Mouse (Mus musculus) spleen, adult 2 months (tissue): ENCODE measurements at regions not wholly inside any gene's neighbourhood (a gene's known extent, or its start where the extent isn't known, plus 50 kb on each side); places are given as distances from the start of the nearest gene placed in this dataset.
"Not testable (repeated sequence)": the region's sequence is repeated elsewhere in the genome, so short reads cannot be mapped to it uniquely, and the experiment has no call there.

ENCODE experiments used
- DNase-seq, 2 experiments: peaks; one replicate each; pipeline versions ENCODE4 v3.0.0 to v3.0.0-alpha.2; 2012 to 2021; ENCODE audit warnings: low spot score in 2 of 2, low read depth in 1 of 2
- H3K27ac ChIP-seq: fragments of 200-500 bp; 2 replicates; pipeline ENCODE4 v1.5.1; 2012; ENCODE audit warnings: low read length, inconsistent platforms; ENCODE audit not compliant: insufficient read depth
- H3K27me3 ChIP-seq: fragments of 200-500 bp; 2 replicates; pipeline ENCODE4 v1.6.1; 2012; ENCODE audit warnings: mild to moderate bottlenecking, moderate library complexity, low read length, inconsistent platforms; ENCODE audit not compliant: control insufficient read depth, insufficient read depth
- H3K36me3 ChIP-seq: fragments of 200-500 bp; 2 replicates; pipeline ENCODE4 v1.6.1; 2012; ENCODE audit warnings: mild to moderate bottlenecking, low read length, inconsistent platforms; ENCODE audit not compliant: control insufficient read depth, insufficient read depth
- H3K4me1 ChIP-seq: fragments of 200-500 bp; 2 replicates; pipeline ENCODE4 v1.6.1; 2011; ENCODE audit warnings: inconsistent platforms; ENCODE audit not compliant: control insufficient read depth, insufficient read depth, insufficient read length
- H3K4me3 ChIP-seq: fragments of 200-500 bp; 2 replicates; pipeline ENCODE4 v1.5.1; 2011; ENCODE audit warnings: mild to moderate bottlenecking, inconsistent platforms; ENCODE audit not compliant: insufficient read depth, insufficient read length; ENCODE audit errors: extremely low read depth
- CTCF ChIP-seq: fragments of 200-500 bp; IDR thresholded peaks from 2 replicates; pipeline ENCODE4 v1.5.1; 2011; ENCODE audit warnings: mild to moderate bottlenecking, inconsistent platforms; ENCODE audit not compliant: insufficient read depth, insufficient read length, insufficient replicate concordance; ENCODE audit errors: extremely low read depth
- POLR2A ChIP-seq: fragments of 200-500 bp; IDR thresholded peaks from 2 replicates; pipeline ENCODE4 v1.6.1; 2011; ENCODE audit warnings: low read depth, low read length, inconsistent platforms
- WGBS: fragments of 180-500 bp; shearing (Covaris S2); methylation state at CpG from one replicate; pipeline ENCODE4 v1.1.7; 2018; 5-methylcytosine and 5-hydroxymethylcytosine counted together

DNA sequence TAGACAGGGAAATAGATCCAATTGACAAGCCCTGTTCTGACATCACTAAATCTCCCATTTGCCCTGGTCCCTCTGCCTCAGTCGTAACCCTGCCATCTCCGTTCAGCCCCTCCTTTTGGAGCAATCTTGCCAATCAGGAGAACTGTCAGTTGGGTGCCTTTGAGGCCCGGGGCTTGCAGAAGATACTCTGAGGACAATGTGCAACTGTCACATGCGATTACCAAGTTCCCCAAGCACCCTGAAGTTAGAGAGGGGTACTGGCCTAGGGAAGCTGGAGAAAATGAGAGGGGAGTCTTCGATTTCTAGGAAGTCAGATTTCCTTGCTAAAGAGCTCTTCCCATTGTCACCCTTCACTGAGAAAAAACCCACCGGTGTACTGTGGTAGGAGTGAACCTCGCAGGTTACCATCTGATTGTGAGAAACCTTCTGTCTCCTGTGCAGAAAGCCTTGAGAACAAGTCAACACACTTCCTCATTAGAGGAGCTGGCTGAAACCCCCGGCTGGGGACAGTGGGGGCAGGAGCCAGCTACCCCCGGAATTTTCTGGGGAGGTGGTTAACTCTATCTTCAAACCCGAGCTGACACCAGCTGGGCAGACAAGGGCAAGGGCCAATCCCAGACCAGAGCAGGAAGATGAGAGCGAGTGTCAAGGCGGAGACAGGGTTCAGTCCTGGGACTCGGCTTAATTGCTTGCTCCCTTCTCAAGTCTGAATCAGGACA is 279.0 kb downstream of the Etnk1 start:
- H3K4me1 ChIP-seq = no peaks in the 10 kb centered on the region
- no peaks in the 10 kb centered on the region for H3K36me3 ChIP-seq
- no peak for DNase-seq
- 54% methylated on average over 13 of the region's 13 CpGs for WGBS
- no peak overlapping the region for H3K4me3 ChIP-seq
- no peak overlapping the region for H3K27ac ChIP-seq
- H3K27me3 ChIP-seq = no peaks in the 10 kb centered on the region
- no peak for TF ChIP-seq CTCF

DNA sequence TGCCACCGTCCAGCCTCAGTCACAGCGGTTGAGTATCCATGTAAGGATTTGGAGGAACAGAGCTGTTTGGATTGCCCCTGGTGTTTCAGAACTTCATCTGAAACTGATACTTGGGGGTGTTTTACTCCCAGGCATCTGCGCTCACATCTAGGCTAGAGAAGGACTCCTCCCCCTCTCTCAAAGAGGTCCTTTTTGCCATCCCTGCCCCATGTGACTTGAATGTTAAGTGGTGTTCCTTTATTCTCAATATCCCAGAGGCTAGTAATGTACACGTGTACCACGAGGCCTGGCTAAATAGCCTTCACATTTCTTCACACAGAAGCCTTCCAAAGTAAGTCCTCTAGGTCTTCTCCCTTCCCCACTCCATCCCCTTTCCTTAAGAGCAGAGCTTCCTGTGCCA is 280.0 kb downstream of the Etnk1 start:
- Histone ChIP-seq H3K4me1 (no peaks in the 10 kb centered on the region), H3K27me3 (no peaks in the 10 kb centered on the region), H3K36me3 (no peaks in the 10 kb centered on the region), H3K27ac (no peak overlapping the region), H3K4me3 (no peak overlapping the region)
- no peak for DNase-seq
- 92% methylated on average over 5 of the region's 5 CpGs for WGBS
- TF ChIP-seq POLR2A (no peak), CTCF (no peak)

DNA sequence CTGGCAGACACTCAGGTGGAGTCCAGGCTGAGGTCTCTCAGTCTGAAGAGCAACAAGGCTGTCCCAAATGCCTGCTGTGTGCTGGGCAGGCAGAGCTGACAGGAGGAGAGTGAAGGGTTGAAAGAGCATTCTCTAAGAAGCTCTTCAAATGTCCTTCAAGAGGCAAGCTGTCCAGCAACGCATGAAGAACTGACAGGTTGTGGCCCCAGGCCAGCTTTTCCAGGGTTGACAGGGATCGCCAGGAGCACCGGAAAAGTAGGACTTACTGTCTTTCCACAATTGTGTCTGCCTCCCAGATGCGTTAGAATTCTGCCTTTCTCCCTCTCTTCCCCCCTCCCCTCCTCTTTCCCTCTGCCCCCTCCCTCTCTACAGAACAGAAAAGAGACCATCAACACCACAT is 282.1 kb downstream of the Etnk1 start:
- H3K4me3 ChIP-seq = no peak overlapping the region
- no peaks in the 10 kb centered on the region for H3K4me1 ChIP-seq
- DNase-seq = no peak
- no peak overlapping the region for H3K27ac ChIP-seq
- no peaks in the 10 kb centered on the region for H3K36me3 ChIP-seq
- no peak for TF ChIP-seq POLR2A
- TF ChIP-seq CTCF = no peak
- no peaks in the 10 kb centered on the region for H3K27me3 ChIP-seq
- 83% methylated on average over 4 of the region's 4 CpGs for WGBS

DNA sequence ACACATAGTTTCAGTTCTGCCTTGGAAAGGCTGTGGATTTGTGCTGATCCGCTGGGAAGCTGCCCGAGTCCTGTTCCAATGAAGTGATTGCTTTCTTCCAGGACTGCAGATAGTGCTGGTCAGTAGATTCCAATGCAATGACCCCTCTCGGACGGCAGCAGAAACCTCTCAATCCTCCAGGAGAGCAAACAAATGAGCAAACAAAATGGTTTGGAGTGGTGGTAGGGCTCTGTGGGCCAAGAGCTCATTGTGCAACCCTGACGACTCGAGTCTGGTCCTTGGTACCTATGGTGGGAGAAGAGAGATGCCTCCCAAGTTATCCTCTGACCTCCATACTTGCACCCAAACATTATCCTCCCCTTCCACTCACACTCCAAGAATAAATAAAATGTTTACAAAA is 284.8 kb downstream of the Etnk1 start:
- WGBS = 91% methylated on average over 6 of the region's 6 CpGs
- H3K27me3 ChIP-seq = no peaks in the 10 kb centered on the region
- no peaks in the 10 kb centered on the region for H3K36me3 ChIP-seq
- H3K4me3 ChIP-seq = no peak overlapping the region
- no peak for DNase-seq
- TF ChIP-seq POLR2A (no peak), CTCF (no peak)
- no peak overlapping the region for H3K27ac ChIP-seq
- H3K4me1 ChIP-seq = no peaks in the 10 kb centered on the region

DNA sequence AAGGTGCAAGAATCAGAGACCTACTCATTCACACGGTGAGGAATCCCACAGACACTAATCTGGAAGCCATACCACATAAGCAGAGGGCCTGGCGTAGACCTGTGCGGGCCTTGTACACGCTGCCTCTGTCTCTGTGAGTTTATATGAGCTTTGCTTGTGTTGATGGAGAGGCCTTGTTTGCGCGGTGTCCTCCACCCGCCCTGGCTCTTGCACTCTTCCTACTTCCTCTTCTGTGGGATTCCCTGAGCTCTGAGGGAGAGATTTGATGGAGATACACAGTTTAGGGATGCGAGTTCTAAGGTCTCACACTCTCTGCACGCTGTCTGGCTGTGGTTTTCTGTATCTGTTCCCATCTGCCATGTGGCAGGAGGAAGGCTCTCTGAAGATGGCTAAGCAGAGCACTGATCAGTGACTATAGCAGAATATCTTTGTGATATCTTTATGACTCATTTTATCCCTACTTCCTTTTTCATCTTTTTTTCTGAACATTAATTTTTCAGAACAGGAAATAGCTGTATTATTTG is 287.7 kb downstream of the Etnk1 start:
- DNase-seq = no peak
- H3K36me3 ChIP-seq = no peaks in the 10 kb centered on the region
- H3K4me3 ChIP-seq = no peak overlapping the region
- TF ChIP-seq POLR2A (no peak), CTCF (no peak)
- no peaks in the 10 kb centered on the region for H3K4me1 ChIP-seq
- H3K27me3 ChIP-seq = no peaks in the 10 kb centered on the region
- 79% methylated on average over 9 of the region's 9 CpGs for WGBS
- H3K27ac ChIP-seq = no peak overlapping the region

DNA sequence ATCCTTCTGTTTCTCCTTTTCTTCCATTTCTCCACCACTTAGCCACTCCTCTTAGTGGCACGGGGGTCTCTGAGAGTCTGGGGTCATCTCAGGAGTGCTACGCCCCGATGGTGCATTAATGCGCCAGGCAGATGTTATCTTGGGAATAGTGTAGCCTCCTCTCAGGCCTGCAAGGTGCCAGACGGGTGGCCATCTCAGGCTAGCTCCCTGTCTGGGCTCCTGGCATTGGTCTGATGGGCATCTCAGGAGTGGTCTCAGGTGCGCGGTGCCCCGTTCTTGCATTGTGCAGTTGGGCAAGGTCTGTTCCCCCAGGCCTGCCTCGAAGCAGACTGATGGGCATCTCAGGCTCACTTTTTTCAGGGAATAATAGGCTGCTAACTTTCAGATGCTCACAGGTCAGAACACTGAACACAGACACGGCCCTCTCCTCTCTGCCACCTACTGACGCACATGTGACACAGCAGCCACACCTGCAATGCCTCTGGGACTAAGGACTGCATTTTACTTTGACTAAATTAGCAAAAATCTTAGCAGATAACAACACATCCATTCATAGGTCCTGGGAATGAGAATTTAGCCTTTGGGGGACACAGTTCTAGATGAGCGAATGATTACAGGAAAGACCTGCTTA is 298.0 kb downstream of the Etnk1 start:
- no peak overlapping the region for H3K27ac ChIP-seq
- no peak overlapping the region for H3K4me3 ChIP-seq
- TF ChIP-seq POLR2A = no peak
- TF ChIP-seq CTCF = no peak
- no peaks in the 10 kb centered on the region for H3K4me1 ChIP-seq
- H3K27me3 ChIP-seq = no peaks in the 10 kb centered on the region
- DNase-seq = no peak
- WGBS = 69% methylated on average over 12 of the region's 12 CpGs
- no peaks in the 10 kb centered on the region for H3K36me3 ChIP-seq

- 96% methylated on average over 12 of the region's 12 CpGs for WGBS
- not testable (repeated sequence) for H3K4me3 ChIP-seq, H3K36me3 ChIP-seq, H3K27ac ChIP-seq, H3K4me1 ChIP-seq, DNase-seq, H3K27me3 ChIP-seq
Measured at GRCm38 (mm10) chr6:143472676-143473075, 305.7 kb downstream of the Etnk1 start.
